Mouse (Mus musculus) MEL (cell line): ENCODE measurements around the gene Fmnl2. TPM values are rescaled to one million over a fixed set of nuclear protein-coding genes. Genes with fewer than 3 reads are reported as not detected.

Source experiments
- DNase-seq: peaks from one replicate; pipeline ENCODE4 v3.0.0; 2011; ENCODE audit warnings: low read depth, low spot score
- H3K27ac ChIP-seq: 2 replicates; pipeline ENCODE4 v1.5.1; 2012; ENCODE audit warnings: low read depth, mild to moderate bottlenecking, control low read depth, low read length, moderate library complexity; ENCODE audit not compliant: control insufficient read depth
- H3K27me3 ChIP-seq, 2 experiments: fragments of 150-350 bp in 1 of 2; sonication (generic) in 1 of 2; 2 replicates each; pipeline ENCODE4 v1.6.1; 2012; ENCODE audit warnings: low read length in 2 of 2, mild to moderate bottlenecking in 2 of 2, improper control_type of control experiment in 1 of 2, moderate library complexity in 1 of 2; ENCODE audit not compliant: insufficient read depth in 2 of 2, control insufficient read depth in 1 of 2
- H3K36me3 ChIP-seq, 2 experiments: 2 replicates each; pipeline ENCODE4 v1.6.1; 2012 to 2014; ENCODE audit warnings: low read length in 2 of 2, improper control_type of control experiment in 1 of 2, inconsistent platforms in 1 of 2, mild to moderate bottlenecking in 1 of 2; ENCODE audit not compliant: insufficient read depth in 2 of 2, control insufficient read depth in 1 of 2
- H3K4me1 ChIP-seq, 2 experiments: fragments of 150-350 bp in 1 of 2; sonication (generic) in 1 of 2; 2 replicates each; pipeline ENCODE4 v1.6.1; 2012; ENCODE audit warnings: low read length in 2 of 2, improper control_type of control experiment in 1 of 2, mild to moderate bottlenecking in 1 of 2; ENCODE audit not compliant: insufficient read depth in 2 of 2, control insufficient read depth in 1 of 2
- H3K4me3 ChIP-seq, 2 experiments: fragments of 150-350 bp in 1 of 2; sonication (generic) in 1 of 2; 2 replicates each; pipeline ENCODE4 v1.5.1; 2012; ENCODE audit warnings: low read depth in 2 of 2, low read length in 2 of 2, mild to moderate bottlenecking in 2 of 2, moderate library complexity in 2 of 2, control low read depth in 1 of 2, improper control_type of control experiment in 1 of 2; ENCODE audit not compliant: control insufficient read depth in 1 of 2, insufficient read depth in 1 of 2
- H3K79me2 ChIP-seq: 2 replicates; pipeline ENCODE4 v1.6.1; 2012; ENCODE audit warnings: mild to moderate bottlenecking, low read length, moderate library complexity; ENCODE audit not compliant: control insufficient read depth, poor library complexity, insufficient read depth
- H3K9ac ChIP-seq: 2 replicates; pipeline ENCODE4 v1.6.1; 2012; ENCODE audit warnings: low read depth, mild to moderate bottlenecking, control low read depth, low read length, moderate library complexity; ENCODE audit not compliant: control insufficient read depth, poor library complexity, severe bottlenecking
- H3K9me3 ChIP-seq: fragments of 150-350 bp; sonication (generic); replicated peaks from 2 replicates; pipeline ENCODE4 v1.6.1; 2012; ENCODE audit warnings: mild to moderate bottlenecking, low read length, improper control_type of control experiment, moderate library complexity; ENCODE audit not compliant: insufficient read depth
- CHD2 ChIP-seq: IDR thresholded peaks from 2 replicates; pipeline ENCODE4 v1.6.1; 2011; ENCODE audit warnings: low read length, improper control_type of control experiment
- CTCF ChIP-seq, 3 experiments: IDR thresholded peaks in 2 of 3; conservative IDR thresholded peaks in 1 of 3; 2 replicates each; pipeline ENCODE4 v1.5.1; 2011 to 2012; ENCODE audit warnings: low read length in 3 of 3, low read depth in 2 of 3, mild to moderate bottlenecking in 2 of 3, improper control_type of control experiment in 1 of 3, inconsistent platforms in 1 of 3, mixed read lengths in 1 of 3, moderate library complexity in 1 of 3; ENCODE audit not compliant: control insufficient read depth in 1 of 3, insufficient read depth in 1 of 3, poor library complexity in 1 of 3, severe bottlenecking in 1 of 3
- EP300 ChIP-seq, 2 experiments: IDR thresholded peaks; 2 replicates each; pipeline ENCODE4 v1.6.1; 2011; ENCODE audit warnings: improper control_type of control experiment in 2 of 2, low read length in 2 of 2, low read depth in 1 of 2, mild to moderate bottlenecking in 1 of 2
- GABPA ChIP-seq: IDR thresholded peaks from 2 replicates; pipeline ENCODE4 v1.6.1; 2012; ENCODE audit warnings: low read depth, mild to moderate bottlenecking, inconsistent platforms, low read length, improper control_type of control experiment, moderate library complexity
- GATA1 ChIP-seq: IDR thresholded peaks from 2 replicates; pipeline ENCODE4 v1.6.1; 2011; ENCODE audit warnings: low read depth, low read length, improper control_type of control experiment
- MAX ChIP-seq: IDR thresholded peaks from 2 replicates; pipeline ENCODE4 v1.6.1; 2011; ENCODE audit warnings: low read length, improper control_type of control experiment
- MYC ChIP-seq: IDR thresholded peaks from 2 replicates; pipeline ENCODE4 v1.6.1; 2011; ENCODE audit warnings: low read depth, mild to moderate bottlenecking, low read length, improper control_type of control experiment, moderate library complexity
- NELFE ChIP-seq: IDR thresholded peaks from 2 replicates; pipeline ENCODE4 v1.6.1; 2011; ENCODE audit warnings: low read depth, low read length, improper control_type of control experiment
- POLR2A ChIP-seq, 2 experiments: IDR thresholded peaks; 2 replicates each; pipeline ENCODE4 v1.6.1; 2011 to 2012; ENCODE audit warnings: low read length in 2 of 2, mild to moderate bottlenecking in 2 of 2, control low read depth in 1 of 2, improper control_type of control experiment in 1 of 2, low read depth in 1 of 2, moderate library complexity in 1 of 2; ENCODE audit not compliant: control insufficient read depth in 1 of 2, insufficient read depth in 1 of 2, poor library complexity in 1 of 2
- RAD21 ChIP-seq: IDR thresholded peaks from 2 replicates; pipeline ENCODE4 v1.6.1; 2011; ENCODE audit warnings: mild to moderate bottlenecking, low read depth, low read length, improper control_type of control experiment
- RCOR1 ChIP-seq: IDR thresholded peaks from 2 replicates; pipeline ENCODE4 v1.6.1; 2012; ENCODE audit warnings: low read depth, mild to moderate bottlenecking, inconsistent platforms, low read length, improper control_type of control experiment
- SIN3A ChIP-seq: IDR thresholded peaks from 2 replicates; pipeline ENCODE4 v1.6.1; 2012; ENCODE audit warnings: low read length, improper control_type of control experiment, inconsistent platforms
- SMC3 ChIP-seq: IDR thresholded peaks from 2 replicates; pipeline ENCODE4 v1.6.1; 2011; ENCODE audit warnings: low read depth, low read length, improper control_type of control experiment
- TBP ChIP-seq: IDR thresholded peaks from 2 replicates; pipeline ENCODE4 v1.8.0; 2011; ENCODE audit warnings: low read depth, low read length, improper control_type of control experiment
- UBTF ChIP-seq: IDR thresholded peaks from 2 replicates; pipeline ENCODE4 v1.6.1; 2012; ENCODE audit warnings: low read depth, mild to moderate bottlenecking, inconsistent platforms, low read length, improper control_type of control experiment, moderate library complexity, borderline replicate concordance; ENCODE audit not compliant: insufficient read depth
- USF1 ChIP-seq: IDR thresholded peaks from 2 replicates; pipeline ENCODE4 v1.6.1; 2014; ENCODE audit warnings: low read depth, mild to moderate bottlenecking, inconsistent platforms, low read length, improper control_type of control experiment, moderate library complexity
- USF2 ChIP-seq, 2 experiments: IDR thresholded peaks; 2 replicates each; pipeline ENCODE4 v1.6.1; 2011 to 2012; ENCODE audit warnings: improper control_type of control experiment in 2 of 2, low read length in 2 of 2, borderline replicate concordance in 1 of 2, inconsistent platforms in 1 of 2, low read depth in 1 of 2, mild to moderate bottlenecking in 1 of 2; ENCODE audit not compliant: insufficient read depth in 1 of 2
- ZC3H11A ChIP-seq: IDR thresholded peaks from 2 replicates; pipeline ENCODE4 v1.6.1; 2012; ENCODE audit warnings: low read depth, mild to moderate bottlenecking, inconsistent platforms, low read length, improper control_type of control experiment
- ZKSCAN1 ChIP-seq: IDR thresholded peaks from 2 replicates; pipeline ENCODE4 v1.6.1; 2012; ENCODE audit warnings: low read depth, mild to moderate bottlenecking, inconsistent platforms, low read length, improper control_type of control experiment, moderate library complexity
- polyA plus RNA-seq, 2 experiments: library from polyadenylated mRNA; stranded (reverse) in 1 of 2; unstranded in 1 of 2; fragments of >175 nt in 1 of 2; fragments of >200 nt in 1 of 2; gene quantifications; 2 replicates each; pipeline versions ENCODE4 v1.2.1 to v1.2.4; 2012; ENCODE audit warnings: low replicate concordance in 2 of 2, low read depth in 1 of 2; ENCODE audit not compliant: insufficient read length in 2 of 2, insufficient read depth in 1 of 2, missing spikeins in 1 of 2
- total RNA-seq: library from RNA; depleted of rRNA; stranded (reverse); fragments of 300-350 nt; gene quantifications from 2 replicates; pipeline ENCODE4 v1.2.3, GENCODE M21; 2012

The Fmnl2 gene
- total and polyA plus RNA-seq, 3 experiments, result not detected

- H3K27me3 ChIP-seq, result no peaks in the 10 kb centered on the region
- H3K9me3 ChIP-seq, result no peaks in the 10 kb centered on the region
- TF ChIP-seq RCOR1 (no peak), POLR2A (IDR thresholded peaks at IDR 0.05; ENCODE audit: control insufficient read depth in 1 of 2, insufficient read depth in 1 of 2, low read depth in 1 of 2, low read length in 2 of 2, poor library complexity in 1 of 2) (no peak), ZC3H11A (no peak), GABPA (no peak), ZKSCAN1 (no peak), MAX (no peak), EP300 (IDR thresholded peaks at IDR 0.05; ENCODE audit: low read depth in 1 of 2, low read length in 2 of 2) (no peak), SIN3A (no peak), SMC3 (no peak), USF2 (IDR thresholded peaks at IDR 0.05; ENCODE audit: borderline replicate concordance in 1 of 2, insufficient read depth in 1 of 2, low read depth in 1 of 2, low read length in 2 of 2) (no peak), CHD2 (no peak)
- H3K36me3 ChIP-seq, result no peaks in the 10 kb centered on the region
- no peaks in the 10 kb centered on the region for H3K79me2 ChIP-seq
- DNase-seq, result no peak
- no peak overlapping the region for H3K9ac ChIP-seq
- H3K4me3 ChIP-seq, result no peak overlapping the region
- no peak overlapping the region for H3K27ac ChIP-seq
- no peaks in the 10 kb centered on the region for H3K4me1 ChIP-seq
Measured at GRCm38 (mm10) chr2:52817341-52817740, 40.3 kb upstream of the Fmnl2 start.

- Histone ChIP-seq H3K27me3 (no peaks in the 10 kb centered on the region), H3K4me1 (no peaks in the 10 kb centered on the region), H3K9me3 (no peaks in the 10 kb centered on the region), H3K4me3 (no peak overlapping the region), H3K79me2 (no peaks in the 10 kb centered on the region), H3K27ac (no peak overlapping the region), H3K36me3 (no peaks in the 10 kb centered on the region), H3K9ac (no peak overlapping the region)
- TF ChIP-seq UBTF (no peak), CTCF (IDR thresholded peaks at IDR 0.05 in 2 of 3, conservative IDR thresholded peaks at IDR 0.05 in 1 of 3; ENCODE audit: control insufficient read depth in 1 of 3, insufficient read depth in 1 of 3, low read depth in 2 of 3, low read length in 3 of 3, poor library complexity in 1 of 3, severe bottlenecking in 1 of 3) (no peak), GABPA (no peak), TBP (no peak), RCOR1 (no peak), GATA1 (no peak)
- DNase-seq, result no peak
Measured at GRCm38 (mm10) chr2:52818944-52819343, 38.7 kb upstream of the Fmnl2 start.

GRCm38 (mm10) chr2:52822214-52822613 lies 35.4 kb upstream of the Fmnl2 start:
- no peak overlapping the region for H3K27ac ChIP-seq
- H3K36me3 ChIP-seq, result no peaks in the 10 kb centered on the region
- DNase-seq, result no peak
- no peak for TF ChIP-seq EP300 (IDR thresholded peaks at IDR 0.05; ENCODE audit: low read depth in 1 of 2, low read length in 2 of 2)
- TF ChIP-seq SMC3, result no peak
- TF ChIP-seq MAX, result no peak
- no peak for TF ChIP-seq GABPA
- no peak for TF ChIP-seq MYC
- no peak for TF ChIP-seq RAD21
- no peak for TF ChIP-seq USF1
- no peak for TF ChIP-seq NELFE
- TF ChIP-seq TBP, result no peak
- H3K27me3 ChIP-seq, result no peaks in the 10 kb centered on the region
- no peaks in the 10 kb centered on the region for H3K4me1 ChIP-seq
- no peak overlapping the region for H3K9ac ChIP-seq
- H3K4me3 ChIP-seq, result no peak overlapping the region
- no peaks in the 10 kb centered on the region for H3K9me3 ChIP-seq
- no peaks in the 10 kb centered on the region for H3K79me2 ChIP-seq
